Mouse (Mus musculus): ENCODE results near the gene AC153137.1. TPM values are rescaled to one million over a fixed set of nuclear protein-coding genes. Genes with fewer than 3 reads are reported as not detected.

Gene AC153137.1
- not detected for polyA plus RNA-seq (2014; fragmentation: Illumina TruSeq; extraction: RNeasy Lipid Tissue Mini Kit (QIAGEN cat#74804); ENCODE audit: low read depth, low replicate concordance)

GRCm38 (mm10) chr1:30977868-30978267, at the start of gene AC153137.1:
AC153137.1 (minus strand) TSS chr1:30977968.

Other genes starting within 250 kb of the AC153137.1 start
- gene Phf3, start 104.0 kb downstream of the AC153137.1 start, polyA plus RNA-seq (2014; fragmentation: Illumina TruSeq; extraction: RNeasy Lipid Tissue Mini Kit (QIAGEN cat#74804); ENCODE audit: low read depth, low replicate concordance): 25.3 TPM
- not detected for gene Lgsn, start 198.4 kb upstream of the AC153137.1 start, polyA plus RNA-seq (2014; fragmentation: Illumina TruSeq; extraction: RNeasy Lipid Tissue Mini Kit (QIAGEN cat#74804); ENCODE audit: low read depth, low replicate concordance)
- gene 4931428L18Rik, start 244.7 kb upstream of the AC153137.1 start, polyA plus RNA-seq (2014; fragmentation: Illumina TruSeq; extraction: RNeasy Lipid Tissue Mini Kit (QIAGEN cat#74804); ENCODE audit: low read depth, low replicate concordance): 0.50 TPM
- not detected for gene Pih1d3, start 244.9 kb upstream of the AC153137.1 start, polyA plus RNA-seq (2014; fragmentation: Illumina TruSeq; extraction: RNeasy Lipid Tissue Mini Kit (QIAGEN cat#74804); ENCODE audit: low read depth, low replicate concordance)

Measured in liver, adult 10 weeks (tissue).